Mouse (Mus musculus): ENCODE data around the gene Tmem150a. TPM values are rescaled to one million over a fixed set of nuclear protein-coding genes. Genes with fewer than 3 reads are reported as not detected.
A peak's percentile ranks its signal among the peaks of the same experiment; 100 is the strongest.

The Tmem150a gene
- polyA plus RNA-seq, 1 experiment: 13.0 TPM

DNA sequence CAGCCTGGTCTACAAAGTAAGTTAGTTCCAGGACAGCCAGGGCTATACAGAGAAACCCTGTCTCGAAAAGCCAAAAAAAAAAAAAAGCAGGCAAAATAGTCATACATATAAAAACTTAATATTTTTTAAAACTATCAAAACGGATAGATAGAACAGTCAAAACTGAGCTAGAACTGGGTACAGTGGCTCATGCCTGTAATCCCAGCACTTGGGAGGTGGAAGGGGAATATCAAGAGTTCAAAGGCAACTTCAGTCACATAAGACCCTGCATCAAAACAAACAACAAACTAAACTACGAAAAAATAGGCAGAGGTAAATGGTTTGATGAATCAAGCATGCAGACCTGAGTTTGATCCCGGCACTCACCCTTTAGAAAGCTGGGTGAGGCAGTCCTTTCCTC, 25.1 kb upstream of the Tmem150a start:
- Histone ChIP-seq H3K27me3 (ENCODE audit: control insufficient read depth, insufficient read depth, low read length, poor library complexity, severe bottlenecking) (no peaks in the 10 kb centered on the region), H3K9me3 (replicated peaks; ENCODE audit: control insufficient read depth, insufficient read depth, low read length, poor library complexity, severe bottlenecking) (no peaks in the 10 kb centered on the region), H3K36me3 (ENCODE audit: control insufficient read depth, insufficient read depth, low read length, poor library complexity, severe bottlenecking) (peaks cover 61% of the 10 kb centered on the region), H3K27ac (ENCODE audit: insufficient read depth, low read length) (no peak overlapping the region), H3K9ac (ENCODE audit: low read depth, poor library complexity, severe bottlenecking) (no peak overlapping the region), H3K4me3 (ENCODE audit: low read depth, low read length) (no peak overlapping the region), H3K4me1 (ENCODE audit: control insufficient read depth, insufficient read depth, low read length) (no peaks in the 10 kb centered on the region)
- no peak for TF ChIP-seq EP300 (IDR thresholded peaks at IDR 0.05; ENCODE audit: insufficient read depth, low read depth, low read length)
- TF ChIP-seq POLR2A (IDR thresholded peaks at IDR 0.05; ENCODE audit: insufficient read depth, low read length): no peak
- TF ChIP-seq CTCF (IDR thresholded peaks at IDR 0.05; ENCODE audit: low read depth, low read length): no peak

DNA sequence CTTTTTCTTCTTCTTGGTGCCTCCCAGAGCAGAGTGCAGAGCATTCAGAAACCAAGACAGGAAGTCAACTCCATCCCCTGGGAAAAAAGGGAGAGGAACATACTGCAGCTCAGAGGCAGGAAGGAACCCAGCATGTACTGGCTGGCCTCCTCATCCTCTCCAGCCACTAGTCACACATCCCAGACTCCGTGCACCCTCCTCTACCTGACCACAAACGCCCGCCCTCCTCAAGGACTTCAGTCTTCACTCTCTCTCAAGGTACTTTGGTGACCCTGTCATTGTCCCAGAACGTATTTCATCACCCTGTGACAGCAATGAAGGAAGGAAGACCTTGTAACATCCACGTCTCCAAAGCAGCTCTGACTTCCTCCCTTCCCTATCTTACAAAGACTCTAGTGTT, 22.1 kb upstream of the Tmem150a start:
- no peak overlapping the region for H3K27ac ChIP-seq (ENCODE audit: insufficient read depth, low read length)
- H3K4me3 ChIP-seq (ENCODE audit: low read depth, low read length): no peak overlapping the region
- H3K9me3 ChIP-seq (replicated peaks; ENCODE audit: control insufficient read depth, insufficient read depth, low read length, poor library complexity, severe bottlenecking): no peaks in the 10 kb centered on the region
- TF ChIP-seq POLR2A (IDR thresholded peaks at IDR 0.05; ENCODE audit: insufficient read depth, low read length) (no peak), CTCF (IDR thresholded peaks at IDR 0.05; ENCODE audit: low read depth, low read length) (no peak), EP300 (IDR thresholded peaks at IDR 0.05; ENCODE audit: insufficient read depth, low read depth, low read length) (no peak)
- H3K4me1 ChIP-seq (ENCODE audit: control insufficient read depth, insufficient read depth, low read length): no peaks in the 10 kb centered on the region
- no peaks in the 10 kb centered on the region for H3K27me3 ChIP-seq (ENCODE audit: control insufficient read depth, insufficient read depth, low read length, poor library complexity, severe bottlenecking)
- H3K9ac ChIP-seq (ENCODE audit: low read depth, poor library complexity, severe bottlenecking): no peak overlapping the region
- H3K36me3 ChIP-seq (ENCODE audit: control insufficient read depth, insufficient read depth, low read length, poor library complexity, severe bottlenecking): peaks cover 65% of the 10 kb centered on the region

DNA sequence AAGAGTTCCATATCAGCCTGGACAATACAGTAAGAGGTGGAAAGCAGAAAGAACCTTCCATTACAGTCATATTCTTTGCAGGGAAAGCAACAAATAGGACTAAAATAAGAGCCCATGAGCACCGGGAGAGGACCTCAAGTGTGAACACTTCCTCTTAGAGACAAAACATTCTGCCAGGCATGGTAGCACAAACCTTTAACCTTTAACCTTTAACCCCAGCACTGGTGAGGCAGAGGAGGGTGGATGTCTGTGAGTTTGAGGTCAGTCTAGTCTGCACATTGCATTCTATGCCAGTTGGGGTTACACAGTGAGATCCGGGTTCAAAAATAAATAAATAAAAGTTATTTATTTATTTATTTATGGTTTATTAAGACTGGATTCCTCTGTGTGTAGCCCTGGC, 14.8 kb upstream of the Tmem150a start:
- peaks cover 39% of the 10 kb centered on the region for H3K36me3 ChIP-seq (ENCODE audit: control insufficient read depth, insufficient read depth, low read length, poor library complexity, severe bottlenecking)
- no peak overlapping the region for H3K9ac ChIP-seq (ENCODE audit: low read depth, poor library complexity, severe bottlenecking)
- TF ChIP-seq EP300 (IDR thresholded peaks at IDR 0.05; ENCODE audit: insufficient read depth, low read depth, low read length): no peak
- H3K4me1 ChIP-seq (ENCODE audit: control insufficient read depth, insufficient read depth, low read length): no peaks in the 10 kb centered on the region
- no peak overlapping the region for H3K4me3 ChIP-seq (ENCODE audit: low read depth, low read length)
- H3K27me3 ChIP-seq (ENCODE audit: control insufficient read depth, insufficient read depth, low read length, poor library complexity, severe bottlenecking): no peaks in the 10 kb centered on the region
- H3K9me3 ChIP-seq (replicated peaks; ENCODE audit: control insufficient read depth, insufficient read depth, low read length, poor library complexity, severe bottlenecking): no peaks in the 10 kb centered on the region
- H3K27ac ChIP-seq (ENCODE audit: insufficient read depth, low read length): no peak overlapping the region

GRCm38 (mm10) chr6:72344396-72345073, 10.7 kb upstream of the Tmem150a start:
- TF ChIP-seq POLR2A (IDR thresholded peaks at IDR 0.05; ENCODE audit: insufficient read depth, low read length) (no peak), CTCF (IDR thresholded peaks at IDR 0.05; ENCODE audit: low read depth, low read length) (no peak), EP300 (IDR thresholded peaks at IDR 0.05; ENCODE audit: insufficient read depth, low read depth, low read length) (no peak)
- Histone ChIP-seq H3K9ac (ENCODE audit: low read depth, poor library complexity, severe bottlenecking) (peak overlapping the region; percentile 84), H3K4me3 (ENCODE audit: low read depth, low read length) (peak overlapping the region; percentile 95), H3K27ac (ENCODE audit: insufficient read depth, low read length) (no peak overlapping the region), H3K36me3 (ENCODE audit: control insufficient read depth, insufficient read depth, low read length, poor library complexity, severe bottlenecking) (peaks cover 12% of the 10 kb centered on the region), H3K27me3 (ENCODE audit: control insufficient read depth, insufficient read depth, low read length, poor library complexity, severe bottlenecking) (no peaks in the 10 kb centered on the region), H3K4me1 (ENCODE audit: control insufficient read depth, insufficient read depth, low read length) (no peaks in the 10 kb centered on the region), H3K9me3 (replicated peaks; ENCODE audit: control insufficient read depth, insufficient read depth, low read length, poor library complexity, severe bottlenecking) (no peaks in the 10 kb centered on the region)

GRCm38 (mm10) chr6:72345074-72345567, 10.1 kb upstream of the Tmem150a start, which contains the start of gene Usp39:
Gene Usp39, minus strand, starts transcription at chr6:72345184.
- H3K4me1 ChIP-seq (ENCODE audit: control insufficient read depth, insufficient read depth, low read length): no peaks in the 10 kb centered on the region
- peaks cover 9% of the 10 kb centered on the region; the same call in 1 of the 2 replicates for H3K36me3 ChIP-seq (ENCODE audit: control insufficient read depth, insufficient read depth, low read length, poor library complexity, severe bottlenecking)
- H3K9ac ChIP-seq (ENCODE audit: low read depth, poor library complexity, severe bottlenecking): peak within 1 kb of the TSS; percentile 84
- H3K9me3 ChIP-seq (replicated peaks; ENCODE audit: control insufficient read depth, insufficient read depth, low read length, poor library complexity, severe bottlenecking): no peaks in the 10 kb centered on the region
- peak; percentile 54 for TF ChIP-seq POLR2A (IDR thresholded peaks at IDR 0.05; ENCODE audit: insufficient read depth, low read length)
- no peak for TF ChIP-seq CTCF (IDR thresholded peaks at IDR 0.05; ENCODE audit: low read depth, low read length)
- H3K27ac ChIP-seq (ENCODE audit: insufficient read depth, low read length): no peak within 1 kb of the TSS
- no peaks in the 10 kb centered on the region for H3K27me3 ChIP-seq (ENCODE audit: control insufficient read depth, insufficient read depth, low read length, poor library complexity, severe bottlenecking)
- peak within 1 kb of the TSS; percentile 95 for H3K4me3 ChIP-seq (ENCODE audit: low read depth, low read length)

DNA sequence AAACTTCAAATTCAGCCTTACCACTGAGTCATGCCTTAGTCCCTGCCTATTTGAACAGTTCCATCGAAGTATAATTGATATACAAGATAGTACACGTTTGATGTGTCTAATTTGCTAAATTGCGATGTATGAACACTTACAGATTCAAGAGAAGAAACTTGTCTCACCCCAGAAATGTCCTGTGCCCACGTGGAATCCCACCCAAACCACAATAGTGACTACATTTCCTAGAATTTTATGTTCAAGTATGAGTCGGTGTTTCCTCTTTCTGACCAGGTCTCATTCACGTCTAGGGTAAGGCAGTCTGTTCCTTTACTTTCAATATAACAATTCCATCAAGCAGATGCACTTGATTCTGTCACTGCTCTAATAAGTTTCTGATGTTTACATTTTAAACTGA, 9.6 kb upstream of the Tmem150a start:
- Histone ChIP-seq H3K9me3 (replicated peaks; ENCODE audit: control insufficient read depth, insufficient read depth, low read length, poor library complexity, severe bottlenecking) (no peaks in the 10 kb centered on the region), H3K4me3 (ENCODE audit: low read depth, low read length) (no peak overlapping the region), H3K9ac (ENCODE audit: low read depth, poor library complexity, severe bottlenecking) (0 out of 2 replicates have a peak overlapping the region, but pooled peaks have one; percentile 84), H3K27me3 (ENCODE audit: control insufficient read depth, insufficient read depth, low read length, poor library complexity, severe bottlenecking) (no peaks in the 10 kb centered on the region), H3K4me1 (ENCODE audit: control insufficient read depth, insufficient read depth, low read length) (no peaks in the 10 kb centered on the region), H3K27ac (ENCODE audit: insufficient read depth, low read length) (no peak overlapping the region), H3K36me3 (ENCODE audit: control insufficient read depth, insufficient read depth, low read length, poor library complexity, severe bottlenecking) (peaks cover 11% of the 10 kb centered on the region)
- TF ChIP-seq POLR2A (IDR thresholded peaks at IDR 0.05; ENCODE audit: insufficient read depth, low read length) (no peak), CTCF (IDR thresholded peaks at IDR 0.05; ENCODE audit: low read depth, low read length) (no peak), EP300 (IDR thresholded peaks at IDR 0.05; ENCODE audit: insufficient read depth, low read depth, low read length) (no peak)
